Mouse (Mus musculus) brain, embryonic 14.5 days (tissue): ENCODE measurements around the gene Zfp618. TPM values are rescaled to one million over a fixed set of nuclear protein-coding genes. Genes with fewer than 3 reads are reported as not detected.

Experiments
- DNase-seq: peaks from one replicate; pipeline ENCODE4 v3.0.0-alpha.2; 2011; ENCODE audit warnings: low read depth
- CTCF ChIP-seq: fragments of 200-500 bp; IDR thresholded peaks from 2 replicates; pipeline ENCODE4 v1.5.1; 2012; ENCODE audit warnings: inconsistent platforms, mild to moderate bottlenecking, moderate library complexity, borderline replicate concordance; ENCODE audit not compliant: insufficient read depth, insufficient read length; ENCODE audit errors: extremely low read depth
- POLR2A ChIP-seq: fragments of 200-500 bp; IDR thresholded peaks from 2 replicates; pipeline ENCODE4 v1.6.1; 2012; ENCODE audit warnings: mild to moderate bottlenecking, inconsistent platforms, borderline replicate concordance; ENCODE audit not compliant: poor library complexity, insufficient read depth, insufficient read length, severe bottlenecking; ENCODE audit errors: extremely low read depth
- polyA plus RNA-seq: library from polyadenylated mRNA; depleted of rRNA; stranded (reverse); fragments of >200 nt; gene quantifications from 2 replicates; pipeline ENCODE4 v1.2.3, GENCODE M21; 2012; rRNA removed

Gene Zfp618
- polyA plus RNA-seq, 1 experiment = 39.7 TPM

GRCm38 (mm10) chr4:63156726-63157634, 191.6 kb downstream of the Zfp618 start:
- no peak for DNase-seq
- TF ChIP-seq CTCF = no peak
- TF ChIP-seq POLR2A = no peak

DNA sequence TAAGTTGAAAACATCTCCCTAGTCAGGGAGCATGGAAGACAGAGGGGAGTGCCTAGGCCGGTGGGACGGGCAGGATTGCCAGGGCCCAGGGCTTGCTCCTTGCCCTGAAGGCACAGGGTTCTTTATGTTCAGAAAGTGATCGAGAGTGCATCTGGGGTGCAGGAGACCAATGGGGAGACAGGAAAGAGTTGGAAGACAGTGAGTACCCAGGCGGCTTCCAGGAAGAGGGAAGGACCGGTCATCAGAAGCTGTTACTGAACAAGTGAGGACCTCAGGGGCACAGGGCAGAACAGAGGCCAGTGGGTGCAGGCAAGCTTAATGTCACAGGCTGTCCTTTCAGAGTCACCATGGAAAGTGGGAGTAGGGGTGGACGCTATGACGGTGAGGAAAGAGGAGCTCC, 192.8 kb downstream of the Zfp618 start:
- TF ChIP-seq POLR2A = no peak
- no peak for TF ChIP-seq CTCF
- DNase-seq = no peak

- peak; percentile 94 for DNase-seq
- TF ChIP-seq CTCF (peak; percentile 94), POLR2A (no peak)
These were observed 193.7 kb downstream of the Zfp618 start for GRCm38 (mm10) chr4:63158961-63159592.

- DNase-seq = no peak
- TF ChIP-seq POLR2A (no peak), CTCF (no peak)
These were observed 200.3 kb downstream of the Zfp618 start for GRCm38 (mm10) chr4:63165636-63166035.

DNA sequence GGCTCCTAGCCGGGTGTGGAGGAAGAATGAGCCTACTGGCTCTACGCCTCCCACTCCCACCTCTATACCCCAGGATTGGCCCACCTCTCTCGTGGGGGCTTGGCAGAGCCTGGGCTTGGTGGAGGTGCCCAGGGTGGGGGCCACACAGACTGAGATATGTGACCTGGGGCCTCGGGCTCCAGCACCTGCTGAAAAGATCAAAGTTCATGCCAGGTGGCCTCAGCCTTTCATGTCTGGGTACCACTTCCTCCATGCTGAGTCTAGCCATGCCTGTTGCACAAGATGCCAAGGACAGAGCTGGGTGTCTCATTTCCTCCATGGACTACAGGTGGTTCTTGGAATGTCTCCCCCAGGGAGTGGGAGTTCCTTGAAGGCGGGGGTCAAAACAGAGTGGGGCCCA, 200.9 kb downstream of the Zfp618 start:
- TF ChIP-seq CTCF = no peak
- TF ChIP-seq POLR2A = no peak
- no peak for DNase-seq

DNA sequence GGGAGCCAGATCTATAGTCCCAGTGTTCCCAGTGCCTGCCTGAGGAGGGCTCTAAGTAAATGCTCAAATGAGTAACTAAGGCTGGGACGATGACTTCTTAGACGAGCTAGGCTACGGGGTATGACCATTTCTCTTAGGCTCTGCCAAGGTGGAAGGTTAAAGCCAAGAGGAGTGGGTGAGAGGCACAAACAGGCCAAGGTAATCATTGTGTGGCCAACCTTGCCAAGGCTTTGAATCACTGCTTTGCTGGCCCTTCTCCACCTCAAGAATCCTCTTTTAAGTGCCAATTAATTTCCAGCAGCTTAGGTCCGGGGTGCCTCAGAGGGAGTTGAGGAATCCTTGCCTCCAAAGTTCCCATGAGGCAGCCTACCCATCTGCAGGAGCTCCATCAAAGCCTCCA, 204.7 kb downstream of the Zfp618 start:
- TF ChIP-seq CTCF = no peak
- no peak for TF ChIP-seq POLR2A
- DNase-seq = no peak

- TF ChIP-seq POLR2A (no peak), CTCF (no peak)
These were observed 205.7 kb downstream of the Zfp618 start for GRCm38 (mm10) chr4:63171122-63171521.

GRCm38 (mm10) chr4:63171969-63172685, 206.8 kb downstream of the Zfp618 start, which contains the start of gene Kif12:
Kif12 (minus strand) TSS chr4:63172131.
- DNase-seq = no peak
- TF ChIP-seq POLR2A = no peak
- TF ChIP-seq CTCF = no peak

More at GRCm38 (mm10) chr4:63171122-63171521, 205.7 kb downstream of the Zfp618 start:
- DNase-seq = no peak

GRCm38 (mm10) chr4:63181556-63181955, 216.2 kb downstream of the Zfp618 start:
- peak; percentile 81 for DNase-seq
- no peak for TF ChIP-seq POLR2A
- TF ChIP-seq CTCF = peak; percentile 94

GRCm38 (mm10) chr4:63186281-63186870, 221.0 kb downstream of the Zfp618 start:
- TF ChIP-seq POLR2A (no peak), CTCF (no peak)
- peak; percentile 71 for DNase-seq

Other genes with a start within 250 kb of the Zfp618 start
- 0.05 and 0.25 TPM in 2 replicates for gene Ambp, start 189.2 kb downstream of the Zfp618 start, polyA plus RNA-seq
- 0.04 and 0.05 TPM in 2 replicates for gene Kif12, start 206.6 kb downstream of the Zfp618 start, polyA plus RNA-seq
- 5.7 and 6.5 TPM in 2 replicates for gene Col27a1, start 248.4 kb downstream of the Zfp618 start, polyA plus RNA-seq